Mouse (Mus musculus) megakaryocyte, embryonic 14.5 days (primary cell): ENCODE results near the gene Itpr1.

Source experiments
- FLI1 ChIP-seq: IDR thresholded peaks from 2 replicates; pipeline ENCODE4 v1.6.1; 2012; ENCODE audit warnings: low read length, inconsistent platforms, mixed read lengths
- GATA1 ChIP-seq: IDR thresholded peaks from 3 replicates; pipeline ENCODE4 v1.6.1; 2012; ENCODE audit warnings: mixed read lengths, low read length, inconsistent platforms, borderline replicate concordance

- TF ChIP-seq GATA1 (no peak), FLI1 (no peak)
Observed at GRCm38 (mm10) chr6:108540441-108540840, 327.5 kb downstream of the Itpr1 start.
